Mouse (Mus musculus): Measurements from ENCODE around the gene Fam13c. TPM values are rescaled to one million over a fixed set of nuclear protein-coding genes. Genes with fewer than 3 reads are reported as not detected.

Fam13c gene
- polyA plus RNA-seq, 1 experiment from 2014 or later = 31.1 TPM

- Histone ChIP-seq H3K4me3 (replicated peaks) (no peak overlapping the region), H3K4me2 (replicated peaks) (no peak overlapping the region), H3K4me1 (replicated peaks) (peaks cover 16% of the 10 kb centered on the region), H3K27ac (peak overlapping the region; percentile 58; the same call in 1 of the 2 replicates), H3K27me3 (no peaks in the 10 kb centered on the region), H3K9me3 (peaks cover 4% of the 10 kb centered on the region), H3K36me3 (peaks cover 7% of the 10 kb centered on the region), H3K9ac (replicated peaks) (no peak overlapping the region)
- ATAC-seq = peak; percentile 17; the same call in 1 of the 2 replicates
These were observed 65.1 kb downstream of the Fam13c start for GRCm38 (mm10) chr10:70505395-70505794.

GRCm38 (mm10) chr10:70505842-70506241 is 65.6 kb downstream of the Fam13c start:
- WGBS = 71% methylated on average over 5 of the region's 5 CpGs
- no peak for ATAC-seq
- peaks cover 4% of the 10 kb centered on the region for H3K9me3 ChIP-seq
- H3K27ac ChIP-seq = peak overlapping the region; percentile 58; the same call in 1 of the 2 replicates
- H3K36me3 ChIP-seq = peaks cover 7% of the 10 kb centered on the region
- no peak overlapping the region for H3K4me2 ChIP-seq (replicated peaks)
- H3K4me1 ChIP-seq (replicated peaks) = peaks cover 16% of the 10 kb centered on the region
- no peaks in the 10 kb centered on the region for H3K27me3 ChIP-seq
- H3K4me3 ChIP-seq (replicated peaks) = no peak overlapping the region
- no peak overlapping the region for H3K9ac ChIP-seq (replicated peaks)

- H3K27ac ChIP-seq = peak overlapping the region; percentile 58
- no peak overlapping the region for H3K9ac ChIP-seq (replicated peaks)
- H3K9me3 ChIP-seq = peaks cover 4% of the 10 kb centered on the region
- H3K36me3 ChIP-seq = peaks cover 7% of the 10 kb centered on the region
- H3K4me1 ChIP-seq (replicated peaks) = peaks cover 16% of the 10 kb centered on the region
- no peak overlapping the region for H3K4me2 ChIP-seq (replicated peaks)
- H3K27me3 ChIP-seq = no peaks in the 10 kb centered on the region
- 47% methylated on average over 15 of the region's 15 CpGs for WGBS
- no peak overlapping the region for H3K4me3 ChIP-seq (replicated peaks)
- ATAC-seq = no peak
These were observed 66.4 kb downstream of the Fam13c start for GRCm38 (mm10) chr10:70506499-70507168.

GRCm38 (mm10) chr10:70507880-70508279 is 67.6 kb downstream of the Fam13c start:
- peaks cover 4% of the 10 kb centered on the region for H3K9me3 ChIP-seq
- H3K27me3 ChIP-seq = no peaks in the 10 kb centered on the region
- H3K27ac ChIP-seq = no peak overlapping the region
- H3K4me2 ChIP-seq (replicated peaks) = no peak overlapping the region
- H3K9ac ChIP-seq (replicated peaks) = no peak overlapping the region
- peaks cover 3% of the 10 kb centered on the region for H3K36me3 ChIP-seq
- H3K4me3 ChIP-seq (replicated peaks) = no peak overlapping the region
- WGBS = 95% methylated on average over 3 of the region's 3 CpGs
- H3K4me1 ChIP-seq (replicated peaks) = peaks cover 16% of the 10 kb centered on the region
- ATAC-seq = no peak

- no peak for ATAC-seq
- WGBS = 90% methylated on average over 9 of the region's 9 CpGs
These were observed 74.6 kb downstream of the Fam13c start for GRCm38 (mm10) chr10:70514848-70515247.

GRCm38 (mm10) chr10:70516661-70517060 is 76.4 kb downstream of the Fam13c start:
- WGBS = 94% methylated on average over 8 of the region's 8 CpGs
- ATAC-seq = no peak

More at GRCm38 (mm10) chr10:70514848-70515247, 74.6 kb downstream of the Fam13c start:
- H3K9ac ChIP-seq (replicated peaks) = no peak overlapping the region
- H3K36me3 ChIP-seq = 0 out of 2 replicates have a peak, but pooled peaks cover 9% of the 10 kb centered on the region
- H3K27ac ChIP-seq = no peak overlapping the region
- no peak overlapping the region for H3K4me2 ChIP-seq (replicated peaks)
- no peaks in the 10 kb centered on the region; the same call in 1 of the 2 replicates for H3K27me3 ChIP-seq
- H3K4me3 ChIP-seq (replicated peaks) = no peak overlapping the region
- H3K4me1 ChIP-seq (replicated peaks) = peaks cover 10% of the 10 kb centered on the region
- H3K9me3 ChIP-seq = no peaks in the 10 kb centered on the region

GRCm38 (mm10) chr10:70519640-70520099 is 79.4 kb downstream of the Fam13c start:
- peak overlapping the region; percentile 77 for H3K4me2 ChIP-seq (replicated peaks)

More at GRCm38 (mm10) chr10:70516661-70517060, 76.4 kb downstream of the Fam13c start:
- Histone ChIP-seq H3K27me3 (no peaks in the 10 kb centered on the region; the same call in 1 of the 2 replicates), H3K4me2 (replicated peaks) (no peak overlapping the region), H3K4me3 (replicated peaks) (no peak overlapping the region), H3K9ac (replicated peaks) (no peak overlapping the region), H3K4me1 (replicated peaks) (peaks cover 28% of the 10 kb centered on the region), H3K27ac (no peak overlapping the region), H3K36me3 (0 out of 2 replicates have a peak, but pooled peaks cover 9% of the 10 kb centered on the region), H3K9me3 (no peaks in the 10 kb centered on the region)

GRCm38 (mm10) chr10:70520143-70521131 is 80.2 kb downstream of the Fam13c start:
- Histone ChIP-seq H3K36me3 (peaks cover 26% of the 10 kb centered on the region), H3K4me3 (replicated peaks) (peak overlapping the region; percentile 50), H3K9me3 (no peaks in the 10 kb centered on the region), H3K4me2 (replicated peaks) (peak overlapping the region; percentile 77), H3K9ac (replicated peaks) (peak overlapping the region; percentile 72), H3K27me3 (no peaks in the 10 kb centered on the region; the same call in 1 of the 2 replicates), H3K4me1 (replicated peaks) (peaks cover 30% of the 10 kb centered on the region), H3K27ac (peak overlapping the region; percentile 77)
- under 1% methylated on average over 38 of the region's 38 CpGs for WGBS
- peak; percentile 89 for ATAC-seq

More at GRCm38 (mm10) chr10:70519640-70520099, 79.4 kb downstream of the Fam13c start:
- Histone ChIP-seq H3K9me3 (no peaks in the 10 kb centered on the region), H3K4me3 (replicated peaks) (peak overlapping the region; percentile 50), H3K27ac (peak overlapping the region; percentile 77), H3K4me1 (replicated peaks) (peaks cover 30% of the 10 kb centered on the region), H3K9ac (replicated peaks) (peak overlapping the region; percentile 72), H3K36me3 (0 out of 2 replicates have a peak, but pooled peaks cover 19% of the 10 kb centered on the region), H3K27me3 (no peaks in the 10 kb centered on the region; the same call in 1 of the 2 replicates)
- peak; percentile 46 for ATAC-seq
- WGBS = 7% methylated on average over 14 of the region's 14 CpGs

GRCm38 (mm10) chr10:70521379-70521778 is 81.1 kb downstream of the Fam13c start:
- peak overlapping the region; percentile 22; the same call in 1 of the 2 replicates for H3K27ac ChIP-seq
- H3K4me1 ChIP-seq (replicated peaks) = peaks cover 30% of the 10 kb centered on the region
- H3K27me3 ChIP-seq = no peaks in the 10 kb centered on the region; the same call in 1 of the 2 replicates
- H3K9ac ChIP-seq (replicated peaks) = peak overlapping the region; percentile 72; the same call in 1 of the 2 replicates
- H3K4me3 ChIP-seq (replicated peaks) = peak overlapping the region; percentile 50
- no peaks in the 10 kb centered on the region for H3K9me3 ChIP-seq
- 11% methylated on average over 5 of the region's 5 CpGs for WGBS
- H3K4me2 ChIP-seq (replicated peaks) = peak overlapping the region; percentile 77
- ATAC-seq = 0 out of 2 replicates have a peak, but pooled peaks have one; percentile 17
- H3K36me3 ChIP-seq = peaks cover 29% of the 10 kb centered on the region

- Histone ChIP-seq H3K36me3 (peaks cover 26% of the 10 kb centered on the region), H3K4me1 (replicated peaks) (no peaks in the 10 kb centered on the region)
These were observed 90.0 kb downstream of the Fam13c start for GRCm38 (mm10) chr10:70530185-70530823.

GRCm38 (mm10) chr10:70532249-70532648 is 92.0 kb downstream of the Fam13c start:
- Histone ChIP-seq H3K9ac (replicated peaks) (no peak overlapping the region), H3K27me3 (no peaks in the 10 kb centered on the region), H3K4me2 (replicated peaks) (no peak overlapping the region), H3K9me3 (no peaks in the 10 kb centered on the region), H3K27ac (no peak overlapping the region), H3K36me3 (peaks cover 37% of the 10 kb centered on the region), H3K4me1 (replicated peaks) (no peaks in the 10 kb centered on the region), H3K4me3 (replicated peaks) (no peak overlapping the region)
- 87% methylated on average over 9 of the region's 9 CpGs for WGBS
- no peak for ATAC-seq

More at GRCm38 (mm10) chr10:70530185-70530823, 90.0 kb downstream of the Fam13c start:
- Histone ChIP-seq H3K4me2 (replicated peaks) (no peak overlapping the region), H3K27ac (no peak overlapping the region), H3K9me3 (no peaks in the 10 kb centered on the region), H3K9ac (replicated peaks) (no peak overlapping the region), H3K27me3 (no peaks in the 10 kb centered on the region), H3K4me3 (replicated peaks) (no peak overlapping the region)
- WGBS = 93% methylated on average over 12 of the region's 12 CpGs
- no peak for ATAC-seq
